Mouse (Mus musculus): ENCODE measurements at regions not wholly inside any gene's neighbourhood (a gene's known extent, or its start where the extent isn't known, plus 50 kb on each side); places are given as distances from the start of the nearest gene placed in this dataset.

DNA sequence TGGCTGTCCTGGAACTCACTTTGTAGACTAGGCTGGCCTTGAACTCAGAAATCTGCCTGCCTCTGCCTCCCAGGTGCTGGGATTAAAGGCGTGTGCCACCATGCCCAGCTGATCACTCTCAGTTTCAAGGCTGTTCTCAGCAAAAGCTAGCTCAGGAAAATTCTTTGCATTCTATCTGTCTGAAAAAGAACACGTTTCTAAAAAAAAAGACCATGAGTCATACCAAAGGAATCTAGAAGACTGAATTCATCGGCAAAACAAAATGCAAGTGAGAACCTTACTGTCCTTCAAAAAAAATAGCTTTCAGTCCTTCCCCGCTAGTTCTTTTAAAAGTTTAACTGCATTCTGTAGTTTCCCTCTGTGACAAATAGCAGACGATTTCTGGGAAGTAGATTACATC is 596.3 kb upstream of the Syt1 start:
- DNase-seq: no peak

DNA sequence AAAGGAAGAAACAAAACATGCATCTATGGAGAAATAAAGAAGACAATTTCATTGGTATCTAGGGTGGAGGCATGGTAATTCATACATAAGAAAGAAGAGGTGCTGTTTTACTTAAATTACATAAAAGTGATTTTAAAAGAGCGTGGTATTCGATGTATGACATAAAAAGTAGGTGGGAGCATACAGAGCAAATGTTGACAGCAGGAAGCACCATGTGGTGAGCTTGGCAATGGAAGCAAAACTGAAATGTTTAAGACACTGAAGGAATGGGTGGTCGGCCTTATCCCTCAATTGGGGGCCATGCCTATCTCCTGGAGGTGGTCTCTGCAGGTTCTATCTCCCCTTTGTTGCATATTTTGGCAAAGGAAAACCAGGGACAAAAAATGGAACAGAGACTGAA is 592.5 kb upstream of the Syt1 start:
- peak; percentile 11 for DNase-seq

DNA sequence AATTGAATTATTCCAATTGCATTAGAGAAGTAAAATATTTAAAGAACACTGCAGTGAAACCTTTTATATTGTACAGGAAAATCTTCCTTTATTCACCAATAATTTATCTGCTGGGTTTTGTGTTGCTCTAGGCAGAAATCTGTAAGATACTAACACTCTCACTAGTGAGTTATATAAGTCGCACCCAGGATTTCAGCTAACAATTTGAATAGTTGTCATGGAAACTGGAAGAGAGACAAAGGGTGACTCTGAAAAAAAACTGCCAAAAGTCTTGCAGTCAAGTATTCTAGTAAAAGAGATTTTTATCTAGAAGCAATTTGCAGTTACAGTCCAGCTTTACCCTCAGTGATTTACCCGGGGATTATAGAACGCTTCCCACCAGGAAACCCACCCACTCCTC is 587.8 kb upstream of the Syt1 start:
- DNase-seq: peak; percentile 22

DNA sequence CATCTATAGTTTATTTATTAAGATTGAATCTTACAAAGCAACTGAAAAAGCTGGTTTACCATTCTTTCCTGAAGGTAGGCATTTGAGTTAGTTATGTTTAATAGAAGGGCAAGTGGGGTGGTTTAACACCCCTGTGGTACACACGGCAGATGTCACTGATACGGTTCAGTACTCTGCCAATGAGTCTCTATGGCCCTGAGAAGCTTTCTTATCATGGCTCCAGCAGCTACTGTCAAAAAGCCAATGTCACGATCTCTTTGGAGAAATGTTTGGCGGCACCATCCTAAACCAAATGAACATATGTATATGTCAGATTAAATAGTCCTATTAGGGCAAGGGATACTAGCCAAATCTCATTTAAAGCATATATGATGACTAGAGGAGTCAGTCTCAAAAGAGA is 562.4 kb upstream of the Syt1 start:
- no peak for DNase-seq

DNA sequence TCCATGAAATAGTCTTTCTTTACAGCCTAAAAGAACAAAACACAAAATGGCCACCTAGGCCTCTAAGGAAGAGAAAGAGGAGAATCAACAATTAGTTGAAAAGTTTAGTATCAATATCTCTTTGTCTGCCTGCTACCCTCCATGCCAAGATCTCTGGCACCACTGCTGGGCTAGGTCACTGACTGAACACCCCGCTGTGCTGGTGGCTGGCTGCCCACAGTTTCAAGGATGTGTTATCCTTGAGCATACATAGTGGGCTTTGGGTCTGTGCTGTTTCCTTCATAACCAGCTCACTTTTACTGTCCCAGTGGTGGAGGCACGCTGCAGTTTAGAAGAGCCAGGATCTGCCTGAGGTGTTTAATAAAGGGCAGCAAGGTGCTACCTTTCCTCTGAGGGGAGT is 559.0 kb upstream of the Syt1 start:
- no peak for DNase-seq

DNA sequence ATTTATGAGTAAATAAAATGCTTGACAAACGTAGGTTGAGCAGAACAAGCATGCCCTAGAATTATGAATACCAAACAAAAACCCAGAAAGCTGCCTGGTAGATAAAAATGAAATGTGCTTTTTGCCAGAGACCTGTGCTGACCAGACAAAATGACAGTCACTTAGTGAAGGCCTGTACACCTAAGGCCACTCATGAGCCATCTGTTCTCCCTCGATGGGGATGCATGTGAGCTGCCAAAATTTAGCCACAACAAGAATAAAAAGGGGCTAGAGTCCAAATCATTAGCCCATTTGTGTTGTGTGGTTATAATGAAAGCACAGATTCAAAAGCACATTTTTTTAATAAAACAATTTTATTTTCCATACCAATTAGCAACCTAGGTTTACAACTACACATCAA is 555.9 kb upstream of the Syt1 start:
- DNase-seq: no peak

DNA sequence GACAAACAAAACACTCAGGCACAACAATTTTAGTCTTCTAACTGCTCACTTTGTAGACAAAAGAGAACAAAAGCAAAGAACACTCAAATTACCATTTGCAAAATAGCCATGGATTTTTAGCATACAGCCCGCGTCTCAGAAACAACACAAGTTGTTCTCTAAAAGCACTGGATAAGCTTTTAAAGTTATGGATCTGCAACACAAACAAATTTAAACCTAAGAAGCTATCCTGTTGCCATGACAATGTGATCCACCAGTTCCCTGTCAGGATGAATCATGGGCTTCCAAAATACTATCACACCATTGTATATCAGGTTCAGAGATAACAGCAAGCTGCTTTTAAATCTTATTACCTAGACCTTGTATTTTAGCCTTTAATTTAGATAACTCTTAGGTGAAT is 550.9 kb upstream of the Syt1 start:
- no peak for DNase-seq

DNA sequence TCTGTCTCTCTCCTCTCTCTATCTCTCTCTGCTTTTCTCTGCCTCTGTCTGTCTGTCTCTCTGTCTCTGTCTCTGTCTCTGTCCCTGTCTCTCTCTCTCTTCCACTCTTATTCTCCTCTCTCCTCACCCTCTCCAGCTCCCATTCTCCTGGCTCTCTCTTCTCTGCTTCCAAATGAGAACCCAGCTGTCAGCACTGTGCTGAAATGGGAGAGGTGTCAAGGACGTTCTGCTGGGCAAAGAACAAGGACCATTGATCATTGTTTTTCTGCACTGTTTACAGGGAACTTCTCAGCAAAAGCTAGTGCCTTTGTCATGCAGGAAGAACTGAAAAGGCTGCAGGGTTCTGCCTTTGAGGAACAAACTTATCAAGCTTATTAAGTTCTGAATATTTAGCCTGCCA is 550.3 kb upstream of the Syt1 start:
- no peak for DNase-seq

DNA sequence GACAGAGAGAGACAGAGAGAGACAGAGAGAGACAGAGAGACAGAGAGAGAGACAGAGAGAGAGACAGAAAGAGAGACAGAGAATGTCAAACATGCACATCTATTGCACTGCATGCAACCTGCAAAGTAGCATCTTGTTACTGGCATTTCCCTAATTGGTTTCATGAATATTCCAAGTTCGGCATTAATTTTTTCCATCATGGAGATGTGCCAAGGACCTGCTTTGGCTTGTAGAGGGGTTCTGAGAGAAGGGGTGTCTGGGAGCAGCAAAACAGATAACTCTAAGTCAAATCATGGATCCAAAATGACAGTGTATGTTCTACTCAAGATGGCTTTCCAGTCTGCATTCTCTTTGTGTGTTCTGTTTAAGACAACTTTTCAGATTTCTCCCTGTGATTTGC is 532.5 kb upstream of the Syt1 start:
- no peak for DNase-seq

DNA sequence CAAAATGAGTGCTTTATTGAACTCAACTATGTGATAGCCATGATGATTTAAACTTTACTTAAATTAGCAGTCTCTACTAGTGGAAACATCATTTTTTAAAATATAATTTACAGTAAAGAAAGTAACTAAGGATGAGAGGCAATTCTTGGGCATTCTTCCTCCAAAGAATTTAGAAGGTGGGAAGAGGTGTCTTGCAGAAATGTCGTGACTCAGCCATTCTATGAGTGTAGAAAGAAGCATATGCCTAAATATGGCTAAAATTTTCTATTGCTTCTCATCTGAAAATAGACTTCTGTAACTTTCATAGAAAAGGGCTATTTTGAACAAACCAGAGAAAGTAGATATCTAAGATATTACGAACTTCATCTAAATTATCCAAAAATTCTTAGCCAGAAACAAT is 529.4 kb upstream of the Syt1 start:
- no peak for DNase-seq

DNA sequence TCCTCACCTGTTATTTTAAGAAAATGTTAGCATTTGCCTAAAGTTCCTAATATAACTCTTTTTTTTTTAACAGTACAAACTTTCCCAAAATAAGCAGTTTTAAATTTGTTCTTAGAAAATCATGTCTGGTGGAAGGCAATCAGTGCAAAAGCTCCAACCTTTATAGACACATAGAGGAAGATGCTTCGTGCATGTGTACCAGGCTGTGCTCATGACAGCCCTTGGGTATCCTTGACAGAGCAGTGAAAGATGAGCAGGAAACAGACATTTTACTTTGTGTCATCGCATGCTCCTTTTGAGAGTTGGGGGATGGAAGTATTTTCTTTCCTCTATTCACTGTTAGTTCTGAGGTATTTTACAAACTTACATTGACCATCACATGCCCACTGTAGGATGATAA is 517.3 kb upstream of the Syt1 start:
- no peak for DNase-seq

DNA sequence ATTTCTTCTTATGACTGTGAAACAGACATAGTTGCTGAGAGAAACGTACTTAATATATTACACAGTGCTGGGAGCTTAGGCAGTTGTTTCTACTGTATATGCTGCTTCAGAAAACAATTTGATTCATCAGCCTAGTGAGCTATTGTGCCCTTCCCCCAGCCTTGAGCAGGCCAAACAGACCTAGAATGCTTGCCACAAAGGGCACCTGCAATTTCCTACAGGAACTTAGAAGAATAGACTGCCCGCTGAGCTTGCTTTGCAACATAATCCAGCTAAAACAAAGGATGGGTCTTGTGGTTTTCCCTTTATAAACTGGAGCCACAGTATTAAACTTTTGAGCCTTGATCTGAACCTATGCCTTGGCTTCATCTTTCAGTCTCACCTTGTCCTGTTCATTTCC is 510.9 kb upstream of the Syt1 start:
- DNase-seq: no peak

DNA sequence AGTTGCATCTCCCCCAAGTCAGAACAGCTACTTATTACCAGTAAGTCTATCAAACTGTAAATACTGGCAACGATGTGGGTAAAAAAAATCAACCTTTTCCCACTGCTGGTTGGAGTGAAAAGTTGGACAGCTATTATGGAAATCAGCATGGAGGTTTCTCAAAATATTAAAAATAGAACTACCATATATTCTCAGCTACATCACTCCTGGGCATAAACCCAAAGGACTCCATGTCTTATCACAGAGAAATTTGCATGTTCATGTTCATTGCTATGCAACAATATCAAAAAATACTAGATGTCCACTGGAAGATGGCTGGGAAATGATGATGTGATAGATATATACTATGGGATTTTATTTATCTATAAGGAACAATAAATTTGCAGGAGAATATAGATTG is 506.9 kb upstream of the Syt1 start:
- DNase-seq: no peak

- DNase-seq: no peak
Observed at GRCm38 (mm10) chr10:109515225-109515624, 504.4 kb upstream of the Syt1 start.

- no peak for DNase-seq
Observed at GRCm38 (mm10) chr10:109510917-109511715, 500.3 kb upstream of the Syt1 start.

DNA sequence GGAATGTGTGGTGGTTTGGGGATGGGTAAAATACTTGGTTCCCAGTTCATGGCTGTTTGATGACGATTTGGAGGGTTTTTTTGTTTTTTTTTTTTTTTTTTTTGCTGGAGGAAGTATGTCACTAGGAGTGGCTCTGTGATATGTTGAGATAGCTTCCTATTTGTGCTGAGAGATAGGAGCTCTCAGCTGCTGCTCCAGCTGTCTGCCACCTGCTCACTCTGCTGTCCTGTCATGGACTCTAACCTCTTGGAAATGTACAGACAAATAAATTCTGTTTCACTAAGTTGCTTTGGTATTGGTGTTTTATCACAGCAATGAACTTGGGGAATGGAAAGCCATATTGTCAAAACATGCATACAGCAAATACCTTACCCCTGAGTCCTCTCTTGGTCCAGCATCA is 497.8 kb upstream of the Syt1 start:
- DNase-seq: no peak

DNA sequence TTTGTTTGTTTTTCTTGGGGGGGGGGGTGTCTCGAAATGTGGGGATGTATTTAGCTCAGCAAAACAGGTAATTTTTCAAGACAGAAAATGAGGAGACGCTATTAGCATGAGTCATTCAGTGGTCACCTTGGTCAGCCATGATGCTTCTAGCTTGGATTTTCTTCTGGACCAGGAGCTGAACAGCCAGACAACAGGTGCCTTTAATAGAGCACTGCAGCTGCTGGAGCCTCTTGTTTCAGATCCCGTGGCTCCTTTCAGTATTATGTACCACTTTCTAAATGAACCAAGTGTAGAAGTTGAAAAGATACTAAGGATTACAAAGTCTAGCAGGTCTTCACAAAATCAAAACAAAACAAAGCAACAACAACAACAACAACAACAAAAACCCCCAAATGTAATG is 496.4 kb upstream of the Syt1 start:
- no peak for DNase-seq

- no peak for DNase-seq
Observed at GRCm38 (mm10) chr10:109504683-109505082, 493.9 kb upstream of the Syt1 start.

- no peak for DNase-seq
Observed at GRCm38 (mm10) chr10:109500861-109501260, 490.1 kb upstream of the Syt1 start.

DNA sequence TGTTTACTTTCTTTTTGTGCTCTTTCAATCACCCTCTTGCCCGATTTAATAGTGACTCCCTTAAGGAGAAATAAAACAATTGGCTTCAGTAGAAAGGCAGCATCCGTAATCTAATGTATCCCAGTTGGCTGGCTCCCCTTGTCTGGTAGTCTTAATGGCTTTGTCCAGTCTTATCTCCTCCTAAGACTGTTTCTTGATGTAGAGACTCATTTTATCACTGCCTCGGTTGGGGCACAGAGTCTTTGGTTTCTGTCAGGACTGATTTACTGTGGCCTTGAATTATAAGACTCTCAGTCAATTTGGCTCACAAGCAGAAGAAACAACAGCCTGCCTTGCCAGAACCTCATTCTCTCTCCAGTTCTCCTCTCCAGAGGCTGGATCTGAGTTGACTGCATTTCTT is 487.5 kb upstream of the Syt1 start:
- DNase-seq: no peak

DNA sequence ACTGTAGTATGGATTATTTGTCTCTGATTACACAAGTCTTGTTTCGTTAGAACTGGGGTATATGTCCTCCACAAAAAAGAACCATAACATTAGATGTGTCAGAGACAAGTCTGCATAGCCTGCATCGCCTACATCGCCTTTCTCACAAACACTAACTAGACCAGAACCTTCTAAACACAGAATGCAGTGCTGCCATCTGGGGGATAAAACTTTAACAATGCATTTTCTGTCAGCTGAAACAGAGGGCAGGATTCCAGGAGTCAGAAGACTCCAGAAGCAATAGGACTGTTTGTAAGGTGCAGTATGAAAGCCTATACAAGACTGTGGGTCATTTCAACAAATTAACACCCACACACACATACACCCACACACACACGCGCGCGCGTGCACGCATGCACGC is 485.4 kb upstream of the Syt1 start:
- peak; percentile 74 for DNase-seq

GRCm38 (mm10) chr10:109490765-109491164 is 480.0 kb upstream of the Syt1 start:
- DNase-seq: no peak

GRCm38 (mm10) chr10:109488000-109488399 is 477.2 kb upstream of the Syt1 start:
- peak; percentile 19 for DNase-seq

DNA sequence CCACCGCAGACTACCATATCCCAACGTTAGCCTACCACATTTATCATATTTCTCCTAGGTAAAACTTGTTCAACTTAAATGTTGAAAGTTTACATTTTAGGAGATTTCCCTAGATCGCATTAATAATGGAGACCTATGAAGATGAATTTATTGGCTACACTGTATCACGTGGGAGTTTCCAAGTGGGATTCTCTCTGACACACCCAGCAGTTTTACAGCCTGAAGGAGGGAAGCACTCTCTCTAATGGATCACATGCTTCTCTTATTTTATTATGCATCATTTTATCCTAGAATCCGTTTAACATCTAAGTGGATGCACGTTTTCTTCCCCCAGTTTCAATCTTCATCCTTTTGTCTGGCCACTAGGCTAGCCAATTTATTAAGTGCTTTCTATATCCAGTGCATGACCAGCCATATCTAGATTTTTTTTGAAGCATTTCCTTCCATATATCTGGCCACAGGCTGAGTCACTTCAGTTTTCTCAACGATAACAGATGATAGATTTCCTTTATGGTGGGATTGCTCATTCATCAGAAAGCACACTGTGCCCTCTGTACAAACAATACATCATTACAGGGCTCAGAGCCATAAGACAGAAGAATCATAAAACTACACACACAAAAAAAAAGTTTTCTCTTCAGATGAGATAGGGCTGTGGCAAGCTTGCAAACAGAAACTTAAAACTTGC is 476.3 kb upstream of the Syt1 start:
- no peak for DNase-seq

GRCm38 (mm10) chr10:109480551-109480950 is 469.8 kb upstream of the Syt1 start:
- DNase-seq: no peak
